Mouse (Mus musculus) G1E (cell line): ENCODE data around the gene Dolk.

Experiments
- CTCF ChIP-seq: IDR thresholded peaks from 2 replicates; pipeline ENCODE4 v1.5.1; 2012; ENCODE audit warnings: low read depth, low read length, inconsistent platforms, mixed read lengths
- GATA1 ChIP-seq: IDR thresholded peaks from 2 replicates; pipeline ENCODE4 v1.6.1; 2012; ENCODE audit warnings: borderline replicate concordance, low read length, inconsistent platforms, mixed read lengths

DNA sequence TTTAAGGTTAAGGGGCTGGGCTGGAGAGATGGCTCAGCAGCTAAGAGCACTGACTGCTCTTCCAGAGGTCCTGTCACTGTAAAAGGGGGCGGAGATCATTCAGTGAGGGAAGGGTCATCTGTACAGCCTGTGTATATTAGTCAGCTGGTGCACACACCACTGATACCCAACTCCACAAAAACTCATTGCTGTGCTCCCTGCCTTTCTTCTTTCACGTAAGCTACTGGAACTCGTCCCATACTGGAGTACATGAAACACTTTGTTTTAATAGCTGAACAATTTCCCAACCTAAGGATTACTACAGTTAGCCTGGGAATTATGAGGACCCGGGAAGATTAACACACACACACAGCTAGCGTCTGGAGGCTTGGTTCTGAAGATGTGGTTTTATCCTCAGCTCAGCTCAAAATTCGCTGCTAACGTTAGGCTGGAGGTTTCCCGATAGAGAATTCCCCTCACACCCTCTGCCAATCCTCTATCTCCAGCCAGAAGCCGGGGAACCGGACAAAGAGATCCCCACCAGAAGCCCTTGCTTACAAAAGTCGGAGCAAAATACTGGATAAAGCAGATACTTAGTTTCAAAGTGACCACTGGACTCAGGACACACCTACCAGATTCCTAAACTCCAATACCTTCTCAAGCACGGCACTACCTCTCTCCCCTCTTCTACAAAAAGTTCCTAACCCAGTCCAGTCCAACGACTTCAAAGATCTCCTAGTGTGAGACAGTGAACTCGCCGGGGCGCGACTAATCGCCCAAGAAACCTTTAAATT lies 49.5 kb downstream of the Dolk start:
- TF ChIP-seq CTCF (no peak), GATA1 (no peak)
